Mouse (Mus musculus) right cerebral cortex, postnatal 14 days (tissue): ENCODE results near the gene Gm2001.
"Not testable (repeated sequence)": the region's sequence is repeated elsewhere in the genome, so short reads cannot be mapped to it uniquely, and the experiment has no call there.

Experiments used
- DNase-seq: peaks from one replicate; pipeline ENCODE4 v3.0.0; 2022

Gm2001 gene

DNA sequence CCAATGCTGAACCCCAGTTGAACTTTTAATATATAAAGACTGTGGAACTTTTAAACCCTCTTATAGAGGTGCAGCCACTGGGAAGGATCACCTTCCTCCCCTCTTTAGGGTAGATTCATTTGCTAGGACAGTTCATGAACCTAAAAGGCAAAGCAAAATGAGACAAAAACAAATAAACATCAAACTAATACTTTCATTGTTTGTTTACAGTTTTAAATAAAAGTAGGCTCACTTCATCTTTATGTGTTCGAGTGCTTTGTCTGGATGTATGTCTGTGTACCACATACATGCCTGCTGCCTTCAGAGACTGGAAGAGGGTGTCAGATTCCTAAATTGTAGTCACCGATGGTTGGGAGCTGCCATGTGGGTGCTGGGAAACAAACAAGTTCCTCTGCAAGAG is at the start of gene Gm2001:
Gene Gm2001 (minus strand): TSS at position 101 of the 400 bp plus-strand sequence.
- not testable (repeated sequence) for DNase-seq

DNA sequence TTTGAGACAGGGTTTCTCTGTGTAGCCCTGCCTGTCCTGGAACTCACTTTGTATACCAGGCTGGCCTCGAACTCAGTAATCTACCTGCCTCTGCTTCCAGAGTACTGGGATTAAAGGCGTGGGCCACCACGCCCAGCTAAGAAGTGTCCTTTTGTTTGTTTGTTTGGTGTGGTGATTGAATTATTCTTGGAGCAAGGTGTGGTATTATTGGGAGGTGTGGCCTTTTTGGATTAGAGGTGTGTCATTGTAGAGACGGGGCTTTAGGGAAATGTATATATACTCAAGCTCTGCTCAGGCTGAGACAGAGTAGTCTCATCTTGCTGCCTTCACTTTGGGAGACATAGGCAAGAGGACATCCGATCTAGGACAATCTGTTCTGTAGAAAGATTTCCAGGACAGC is 31.6 kb upstream of the Gm2001 start, which contains the start of gene Gm2016:
Gene Gm2016 (plus strand): TSS at position 301 of the 400 bp plus-strand sequence.
- DNase-seq: not testable (repeated sequence)

DNA sequence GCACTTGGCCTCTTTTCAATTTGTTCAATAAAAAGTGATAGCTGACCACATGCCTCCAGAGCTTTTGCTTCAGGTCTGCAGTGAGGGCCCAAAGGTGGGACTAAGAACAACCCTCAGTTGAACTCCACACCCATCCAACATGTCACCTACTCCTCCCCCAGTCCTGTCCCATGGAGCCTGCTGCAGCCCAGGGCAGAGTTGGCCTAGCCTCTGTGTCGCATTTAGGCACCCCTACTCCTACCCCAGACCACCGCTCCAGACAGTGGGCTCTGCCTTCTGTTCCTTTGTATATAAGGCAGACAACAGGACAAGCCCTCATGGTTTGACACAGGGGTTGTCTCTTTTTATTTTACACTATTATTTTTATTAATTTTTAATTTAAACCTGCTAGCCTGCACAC is 21.9 kb upstream of the Gm2001 start:
- not testable (repeated sequence) for DNase-seq

DNA sequence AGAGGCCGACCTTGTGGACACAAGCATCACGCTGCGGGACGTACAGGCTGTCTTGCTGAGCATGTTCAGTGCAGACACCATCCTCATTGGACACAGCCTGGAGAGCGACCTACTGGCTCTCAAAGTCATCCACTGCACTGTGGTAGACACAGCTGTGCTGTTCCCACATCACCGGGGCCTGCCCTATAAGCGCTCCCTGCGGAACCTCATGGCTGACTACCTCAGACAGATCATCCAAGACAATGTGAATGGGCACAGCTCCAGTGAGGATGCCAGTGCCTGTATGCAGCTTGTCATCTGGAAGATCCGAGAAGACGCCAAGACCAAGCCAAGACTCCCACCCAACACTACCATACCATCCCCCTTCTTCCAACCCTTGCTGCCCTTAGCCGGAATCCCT is 21.5 kb upstream of the Gm2001 start:
- DNase-seq: not testable (repeated sequence)

DNA sequence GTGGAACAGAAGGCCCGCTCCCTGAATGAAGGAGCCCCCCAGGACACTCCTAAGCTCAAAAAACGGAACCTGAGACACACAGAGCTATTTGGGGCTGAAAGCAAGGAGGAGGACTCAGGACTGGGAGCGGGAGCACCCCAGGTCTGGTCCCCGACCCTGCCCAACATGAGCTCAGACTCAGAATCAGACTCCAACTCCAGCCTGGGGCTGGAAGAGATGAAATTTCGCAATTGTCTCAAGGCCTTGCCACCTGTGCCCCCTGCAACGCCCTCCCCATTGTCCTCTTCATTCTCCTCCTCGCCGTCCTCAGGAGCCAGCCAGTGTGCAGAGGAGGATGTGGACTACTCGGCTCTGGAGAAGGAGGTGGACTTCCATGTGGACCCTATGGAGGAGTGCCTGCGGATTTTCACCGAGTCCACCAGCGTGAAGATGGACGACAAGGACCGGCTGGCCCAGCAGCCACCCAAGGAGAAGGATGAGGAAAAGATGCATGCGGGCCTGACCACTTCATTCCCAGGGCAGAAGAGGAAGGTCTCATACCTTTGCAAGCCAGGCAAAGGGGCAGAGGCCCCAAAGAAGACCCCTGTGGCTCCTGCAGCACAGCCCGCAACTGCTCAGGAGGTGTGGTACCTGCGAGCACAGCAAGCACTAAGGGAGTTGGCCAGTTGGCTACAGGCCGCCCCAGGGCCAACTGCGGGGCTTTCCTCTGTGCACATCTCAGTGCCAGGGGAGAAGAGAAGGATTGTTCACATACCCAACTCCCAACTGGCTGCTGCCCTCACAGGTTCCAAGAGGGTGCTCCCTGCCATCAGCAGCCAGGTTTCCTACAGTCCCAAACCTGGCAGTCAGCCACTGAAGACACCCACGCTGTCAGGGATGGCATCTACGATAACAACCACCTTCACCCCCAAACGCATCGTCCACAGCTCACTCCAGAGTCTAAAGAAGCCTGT is 19.9 kb upstream of the Gm2001 start:
- DNase-seq: not testable (repeated sequence)

DNA sequence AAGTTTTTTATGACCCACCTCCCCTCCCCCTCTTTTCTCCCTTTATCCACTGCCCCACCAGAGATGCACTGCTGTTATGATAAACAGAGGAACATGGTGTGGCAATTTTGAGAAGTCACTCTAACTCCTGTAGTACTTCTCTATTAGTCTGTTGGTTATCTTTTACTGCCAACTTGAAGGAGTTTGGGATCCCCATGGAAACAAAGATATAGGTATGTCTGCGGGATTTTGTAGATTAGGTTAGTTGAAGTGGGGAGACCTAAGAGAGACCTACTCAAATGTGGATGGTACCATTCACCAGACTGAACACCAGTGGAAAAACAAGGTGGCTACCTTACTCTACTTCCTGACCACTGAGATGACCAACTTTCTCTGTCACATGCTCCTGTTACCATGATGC is 13.9 kb upstream of the Gm2001 start:
- not testable (repeated sequence) for DNase-seq

DNA sequence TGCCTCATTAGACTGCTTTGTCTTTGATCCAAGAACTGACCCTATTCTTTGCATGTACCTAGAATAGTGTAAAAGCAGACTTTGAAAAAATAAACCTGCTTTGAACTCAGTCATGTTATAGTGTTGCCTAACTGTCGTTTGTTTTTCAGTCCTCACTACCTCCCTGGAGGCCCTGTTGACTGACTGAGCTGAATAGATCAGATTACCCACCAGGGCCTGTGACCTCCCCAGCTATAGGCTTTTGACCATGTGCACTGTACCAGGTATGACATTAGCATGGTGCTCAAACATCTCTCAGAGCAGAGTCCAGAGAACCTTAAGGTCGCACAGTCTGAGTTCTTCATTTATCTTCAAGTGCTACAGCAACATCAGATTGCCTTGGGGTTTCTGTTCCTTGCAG is 8.5 kb upstream of the Gm2001 start:
- DNase-seq: not testable (repeated sequence)

DNA sequence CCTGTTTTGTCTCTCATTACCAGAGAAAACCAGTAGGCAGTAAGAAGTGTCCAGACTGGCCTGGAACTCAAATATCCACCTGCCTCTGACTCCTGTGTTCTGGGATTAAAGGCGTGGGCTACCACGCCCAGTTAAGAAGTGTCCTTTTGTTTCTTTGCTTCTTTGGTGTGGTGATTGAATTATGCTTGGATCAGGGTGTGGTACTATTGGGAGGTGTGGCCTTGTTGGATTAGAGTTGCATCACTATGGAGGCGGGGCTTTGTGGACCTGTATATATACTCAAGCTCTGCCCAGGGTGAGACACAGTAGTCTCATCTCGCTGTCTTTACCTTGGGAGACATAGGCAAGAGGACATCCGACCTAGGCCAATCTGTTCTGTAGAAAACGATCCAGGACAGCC is 25.9 kb downstream of the Gm2001 start, which contains the start of gene BB287469:
Gene BB287469 (plus strand): TSS at position 301 of the 400 bp plus-strand sequence.
- not testable (repeated sequence) for DNase-seq

DNA sequence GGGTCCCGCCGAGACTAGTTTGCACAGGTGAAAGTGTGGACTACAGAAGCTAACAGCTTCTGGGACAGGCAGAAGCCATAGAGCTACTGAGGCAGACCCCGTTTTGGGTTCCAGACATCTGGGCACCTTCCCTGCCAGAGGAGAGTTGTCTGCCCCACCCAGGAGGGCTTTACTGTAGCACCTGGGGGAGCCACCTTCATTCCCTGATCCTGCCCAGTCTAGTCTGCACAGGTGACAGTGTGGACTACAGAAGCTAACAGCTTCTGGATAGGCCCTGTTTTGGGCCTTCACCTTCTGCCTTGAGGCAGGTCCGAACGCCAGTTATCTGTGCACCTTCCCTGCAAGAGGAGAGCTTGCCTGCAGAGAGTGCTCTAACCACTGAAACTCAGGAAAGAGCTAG is 44.2 kb downstream of the Gm2001 start:
- DNase-seq: not testable (repeated sequence)

DNA sequence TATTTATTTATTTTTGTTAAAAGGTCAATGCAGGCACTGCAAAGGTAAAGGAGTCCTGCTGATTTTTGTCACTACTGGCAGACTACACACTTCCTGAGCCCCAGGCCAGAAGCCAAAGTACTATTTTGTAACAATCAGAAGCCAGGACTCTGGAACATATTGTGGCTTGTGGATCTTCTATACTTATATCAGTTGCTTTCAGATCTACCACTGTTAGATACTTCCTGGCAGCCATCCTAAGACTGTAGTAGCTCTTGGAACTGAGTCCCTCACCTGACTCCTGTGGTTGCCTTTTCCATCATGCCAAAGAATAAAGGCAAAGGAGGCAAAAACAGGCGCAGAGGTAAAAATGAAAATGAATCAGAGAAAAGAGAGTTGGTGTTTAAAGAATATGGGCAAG is 46.9 kb downstream of the Gm2001 start, which contains the start of gene Gm21936:
Gene Gm21936 (plus strand): TSS at position 301 of the 400 bp plus-strand sequence.
- not testable (repeated sequence) for DNase-seq
